ENCODE assay signal across 11 mouse cellular contexts in the genomic region with DNA sequence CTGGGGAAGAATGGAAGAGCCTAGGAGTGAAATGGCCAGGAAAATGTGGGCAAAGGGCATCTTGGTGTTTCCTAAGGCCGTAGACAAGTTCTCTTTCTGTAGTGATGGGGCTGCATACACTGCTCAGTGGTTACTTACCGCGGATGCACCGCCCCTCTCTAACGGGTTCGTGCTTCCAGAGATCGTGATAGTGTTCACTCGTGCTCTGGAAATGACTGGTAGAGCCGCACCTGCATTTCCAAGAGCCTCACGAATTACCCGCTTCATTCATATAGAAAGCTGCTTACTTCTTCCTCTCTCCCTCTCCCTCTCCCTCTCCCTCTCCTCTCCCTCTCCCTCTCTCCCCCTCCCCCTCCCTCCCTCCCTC. TPM values are rescaled to one million over a fixed set of nuclear protein-coding genes. Genes with fewer than 3 reads are reported as not detected.
A peak's percentile ranks its signal among the peaks of the same experiment; 100 is the strongest.
DNase-seq lines count a peak whose midpoint lies in the region; ATAC-seq and TF ChIP-seq lines count a peak whose summit lies in the region.
"Had no signal": no experiment of that assay in that cellular context is flagged by ENCODE, and none has a peak within 500 bp of the region (broad histone marks: within the 10 kb centered on the region; RNA-seq: fewer than 3 reads in every experiment).

No protein-coding gene starts in this region.

- peaks cover 13% of the 10 kb centered on the region; the same call in 1 of the 2 replicates for H3K4me1 ChIP-seq in heart, postnatal 0 days (ENCODE audit: control insufficient read depth, insufficient read depth)
- peaks cover 33% of the 10 kb centered on the region for H3K4me1 ChIP-seq in neural tube, embryonic 13.5 days (replicated peaks)
- peaks cover 37% of the 10 kb centered on the region for H3K4me1 ChIP-seq in embryonic facial prominence, embryonic 10.5 days
- no peaks in the 10 kb centered on the region for H3K4me1 ChIP-seq in stomach, postnatal 0 days (replicated peaks; ENCODE audit: control insufficient read depth, insufficient read depth)

- TF ChIP-seq CTCF in heart, postnatal 0 days (IDR thresholded peaks at IDR 0.05; ENCODE audit: low read depth), result no peak
- TF ChIP-seq CTCF in stomach, postnatal 0 days (IDR thresholded peaks at IDR 0.05; ENCODE audit: low read depth), result no peak

- peak overlapping the region; percentile 68 for H3K27ac ChIP-seq in heart, postnatal 0 days (ENCODE audit: low read depth)
- 0 out of 2 replicates have a peak overlapping the region, but pooled peaks have one; percentile 38 for H3K27ac ChIP-seq in neural tube, embryonic 13.5 days (replicated peaks)
- H3K27ac ChIP-seq in embryonic facial prominence, embryonic 10.5 days (replicated peaks), result peak overlapping the region; percentile 61; the same call in 1 of the 2 replicates
- 0 out of 2 replicates have a peak overlapping the region, but pooled peaks have one; percentile 18 for H3K27ac ChIP-seq in stomach, postnatal 0 days (replicated peaks)
- H3K27ac ChIP-seq: limb, embryonic 15.5 days had no signal

- no peaks in the 10 kb centered on the region for H3K36me3 ChIP-seq in heart, postnatal 0 days (replicated peaks; ENCODE audit: control insufficient read depth, insufficient read depth, low read length)
- no peaks in the 10 kb centered on the region for H3K36me3 ChIP-seq in neural tube, embryonic 13.5 days
- no peaks in the 10 kb centered on the region for H3K36me3 ChIP-seq in embryonic facial prominence, embryonic 10.5 days (replicated peaks)
- no peaks in the 10 kb centered on the region for H3K36me3 ChIP-seq in stomach, postnatal 0 days (ENCODE audit: control insufficient read depth, insufficient read depth, low read length)
- H3K36me3 ChIP-seq: G1E; limb, embryonic 15.5 days had no signal

- no peaks in the 10 kb centered on the region for H3K9me3 ChIP-seq in heart, postnatal 0 days (replicated peaks; ENCODE audit: control insufficient read depth, low read length)
- no peaks in the 10 kb centered on the region for H3K9me3 ChIP-seq in neural tube, embryonic 13.5 days
- H3K9me3 ChIP-seq in embryonic facial prominence, embryonic 10.5 days, result no peaks in the 10 kb centered on the region
- H3K9me3 ChIP-seq in stomach, postnatal 0 days (ENCODE audit: control insufficient read depth, low read length), result no peaks in the 10 kb centered on the region
- H3K9me3 ChIP-seq: G1E; limb, embryonic 15.5 days had no signal

- ATAC-seq in heart, postnatal 0 days (ENCODE audit: insufficient read depth, low read depth), result peak; percentile 54; the same call in 1 of the 2 replicates
- ATAC-seq in neural tube, embryonic 13.5 days (ENCODE audit: low read depth), result no peak
- no peak for ATAC-seq in stomach, postnatal 0 days (ENCODE audit: low FRiP score, low TSS enrichment)

- TF ChIP-seq EP300 in heart, postnatal 0 days (IDR thresholded peaks at IDR 0.05; ENCODE audit: low read depth), result no peak
- TF ChIP-seq EP300 in stomach, postnatal 0 days (optimal IDR thresholded peaks at IDR 0.05), result no peak

- no peak overlapping the region for H3K4me3 ChIP-seq in heart, postnatal 0 days (ENCODE audit: low read depth, low read length)
- no peak overlapping the region for H3K4me3 ChIP-seq in neural tube, embryonic 13.5 days
- H3K4me3 ChIP-seq in embryonic facial prominence, embryonic 10.5 days, result no peak overlapping the region
- no peak overlapping the region for H3K4me3 ChIP-seq in stomach, postnatal 0 days (ENCODE audit: low read depth, low read length)
- H3K4me3 ChIP-seq: limb, embryonic 15.5 days had no signal

- H3K27me3 ChIP-seq in heart, postnatal 0 days (ENCODE audit: control insufficient read depth, insufficient read depth, low read length), result no peaks in the 10 kb centered on the region
- no peaks in the 10 kb centered on the region for H3K27me3 ChIP-seq in neural tube, embryonic 13.5 days
- H3K27me3 ChIP-seq in embryonic facial prominence, embryonic 10.5 days (replicated peaks; ENCODE audit: low read depth, poor library complexity, severe bottlenecking), result peaks cover 20% of the 10 kb centered on the region
- H3K27me3 ChIP-seq in stomach, postnatal 0 days (ENCODE audit: control insufficient read depth, insufficient read depth, low read length), result no peaks in the 10 kb centered on the region
- H3K27me3 ChIP-seq: limb, embryonic 15.5 days had no signal

- no peak overlapping the region for H3K4me2 ChIP-seq in heart, postnatal 0 days (ENCODE audit: low read depth, low read length)
- H3K4me2 ChIP-seq in neural tube, embryonic 13.5 days, result no peak overlapping the region
- H3K4me2 ChIP-seq in stomach, postnatal 0 days (replicated peaks; ENCODE audit: low read depth), result no peak overlapping the region
- H3K4me2 ChIP-seq: limb, embryonic 15.5 days had no signal

- WGBS in heart, postnatal 0 days, result 47% methylated on average over 11 of the region's 11 CpGs
- WGBS in neural tube, embryonic 13.5 days, result 80% methylated on average over 11 of the region's 11 CpGs
- WGBS in embryonic facial prominence, embryonic 10.5 days, result 82% methylated on average over 11 of the region's 11 CpGs
- WGBS in stomach, postnatal 0 days, result 69% methylated on average over 11 of the region's 11 CpGs

- no peak overlapping the region for H3K9ac ChIP-seq in heart, postnatal 0 days (replicated peaks; ENCODE audit: low read depth, low read length)
- no peak overlapping the region for H3K9ac ChIP-seq in neural tube, embryonic 13.5 days
- H3K9ac ChIP-seq in stomach, postnatal 0 days (ENCODE audit: low read length), result no peak overlapping the region
- H3K9ac ChIP-seq: limb, embryonic 15.5 days had no signal

- DNase-seq in heart, postnatal 0 days (ENCODE audit: low spot score), result no peak
- DNase-seq in heart, adult 9 months (ENCODE audit: low spot score in 2 of 2), result no peak
- DNase-seq in neural tube, embryonic 10.5 days (ENCODE audit: extremely low spot score, low spot score), result no peak
- DNase-seq in embryonic facial prominence, embryonic 10.5 days (ENCODE audit: low spot score), result no peak
- no peak for DNase-seq in stomach, postnatal 0 days (ENCODE audit: low spot score)
- no peak for DNase-seq in thymus, postnatal 36 days
- no peak for DNase-seq in left cerebral cortex, adult 9 months (ENCODE audit: low spot score in 2 of 2)
- DNase-seq: layer of hippocampus, postnatal 36 days had no signal

RNA-seq across cellular contexts. Expression of a gene that starts 54.9 kb away (rescaled TPM):
- 10.2 and 10.9 TPM in 2 replicates for total RNA-seq in heart, postnatal 0 days (2014; rRNA removed; ENCODE audit: low replicate concordance)
- polyA plus RNA-seq in heart, postnatal 0 days (2015; fragmentation: Nextera tagmentation; extraction: Ambion mirVana), result 1.5 and 1.7 TPM in 2 replicates
- polyA plus RNA-seq in neural tube, embryonic 13.5 days (2015; fragmentation: Nextera tagmentation; extraction: Ambion mirVana), result 54.9 and 59.5 TPM in 2 replicates
- 5.6 and 6.8 TPM in 2 replicates for polyA plus RNA-seq in embryonic facial prominence, embryonic 10.5 days (2016; fragmentation: Nextera tagmentation; extraction: Ambion mirVana)
- polyA plus RNA-seq in stomach, postnatal 0 days (2015; fragmentation: Nextera tagmentation; extraction: Ambion mirVana), result 3.3 and 3.5 TPM in 2 replicates

Comparison
In these comparisons a context has a peak if more than half of its experiments do, and no peak if none do; other contexts are left out.
1. H3K27ac ChIP-seq: peak in every context shown above with its lines; median percentile 68 in heart, postnatal 0 days; 61 in embryonic facial prominence, embryonic 10.5 days; 38 in neural tube, embryonic 13.5 days; 18 in stomach, postnatal 0 days.